ENCODE assay signal across 7 mouse cellular contexts in genomic region chr8:95081650-95082049, GRCm38 (mm10). TPM values are rescaled to one million over a fixed set of nuclear protein-coding genes. Genes with fewer than 3 reads are reported as not detected.
DNase-seq lines count a peak whose midpoint lies in the region; ATAC-seq and TF ChIP-seq lines count a peak whose summit lies in the region.

No protein-coding gene starts in this region.

- peak overlapping the region; percentile 89 for H3K4me2 ChIP-seq in lung, embryonic 15.5 days
- peak overlapping the region; percentile 64 for H3K4me2 ChIP-seq in forebrain, embryonic 14.5 days (ENCODE audit: low read length)
- peak overlapping the region; percentile 94 for H3K4me2 ChIP-seq in liver, postnatal 0 days (ENCODE audit: low read depth, low read length)

- ATAC-seq in lung, embryonic 15.5 days (ENCODE audit: borderline replicate concordance, extremely low read depth, low FRiP score, low TSS enrichment) = no peak
- ATAC-seq in forebrain, embryonic 14.5 days = no peak
- no peak for ATAC-seq in liver, postnatal 0 days

- no peaks in the 10 kb centered on the region for H3K9me3 ChIP-seq in lung, embryonic 15.5 days
- H3K9me3 ChIP-seq in forebrain, embryonic 14.5 days (replicated peaks; ENCODE audit: control insufficient read depth, low read length) = no peaks in the 10 kb centered on the region
- H3K9me3 ChIP-seq in liver, postnatal 0 days (ENCODE audit: low read length) = no peaks in the 10 kb centered on the region

- peak overlapping the region; percentile 79 for H3K9ac ChIP-seq in lung, embryonic 15.5 days
- H3K9ac ChIP-seq in forebrain, embryonic 14.5 days (ENCODE audit: low read length) = peak overlapping the region; percentile 84
- H3K9ac ChIP-seq in liver, postnatal 0 days (replicated peaks) = peak overlapping the region; percentile 74

- WGBS in lung, embryonic 15.5 days = 7% methylated on average over 11 of the region's 11 CpGs
- 6% methylated on average over 11 of the region's 11 CpGs for WGBS in forebrain, embryonic 14.5 days
- 10% methylated on average over 11 of the region's 11 CpGs for WGBS in liver, postnatal 0 days (ENCODE audit: insufficient replicate concordance)

- no peaks in the 10 kb centered on the region for H3K27me3 ChIP-seq in lung, embryonic 15.5 days
- H3K27me3 ChIP-seq in forebrain, embryonic 14.5 days (replicated peaks; ENCODE audit: control insufficient read depth, insufficient read depth, low read length) = no peaks in the 10 kb centered on the region
- no peaks in the 10 kb centered on the region for H3K27me3 ChIP-seq in liver, postnatal 0 days (ENCODE audit: insufficient read depth, low read length)

- peak overlapping the region; percentile 94 for H3K4me3 ChIP-seq in lung, embryonic 15.5 days
- peak overlapping the region; percentile 81 for H3K4me3 ChIP-seq in brown adipose tissue, adult 24 weeks (ENCODE audit: insufficient read depth, low read depth, low read length)
- peak overlapping the region; percentile 82 for H3K4me3 ChIP-seq in forebrain, embryonic 14.5 days (ENCODE audit: low read depth, low read length)
- peak overlapping the region; percentile 71 for H3K4me3 ChIP-seq in liver, postnatal 0 days (ENCODE audit: low read depth, low read length)

- DNase-seq in lung, postnatal 4 days = no peak
- no peak for DNase-seq in forebrain, embryonic 14.5 days (ENCODE audit: low spot score)
- peak; percentile 33 for DNase-seq in liver, postnatal 0 days
- no peak for DNase-seq in right cerebral cortex, postnatal 25 days
- DNase-seq in frontal cortex, postnatal 36 days (ENCODE audit: low spot score in 2 of 2) = no peak

- H3K27ac ChIP-seq in lung, embryonic 15.5 days = 0 out of 2 replicates have a peak overlapping the region, but pooled peaks have one; percentile 75
- H3K27ac ChIP-seq in brown adipose tissue, adult 24 weeks (replicated peaks; ENCODE audit: low read depth, low read length) = no peak overlapping the region
- no peak overlapping the region for H3K27ac ChIP-seq in forebrain, embryonic 14.5 days (ENCODE audit: low read depth, low read length)
- H3K27ac ChIP-seq in liver, postnatal 0 days (ENCODE audit: low read depth) = peak overlapping the region; percentile 67

- TF ChIP-seq EP300 in liver, postnatal 0 days (IDR thresholded peaks at IDR 0.05; ENCODE audit: low read depth) = no peak

- peaks cover 9% of the 10 kb centered on the region for H3K4me1 ChIP-seq in lung, embryonic 15.5 days
- H3K4me1 ChIP-seq in brown adipose tissue, adult 24 weeks (ENCODE audit: control insufficient read depth, insufficient read depth, insufficient read length, low read length) = no peaks in the 10 kb centered on the region
- H3K4me1 ChIP-seq in forebrain, embryonic 14.5 days (ENCODE audit: control insufficient read depth, insufficient read depth, low read length) = peaks cover 10% of the 10 kb centered on the region
- peaks cover 10% of the 10 kb centered on the region; the same call in 1 of the 2 replicates for H3K4me1 ChIP-seq in liver, postnatal 0 days (ENCODE audit: insufficient read depth)

- no peaks in the 10 kb centered on the region for H3K36me3 ChIP-seq in lung, embryonic 15.5 days
- peaks cover 23% of the 10 kb centered on the region for H3K36me3 ChIP-seq in forebrain, embryonic 14.5 days (ENCODE audit: control insufficient read depth, insufficient read depth, low read length)
- no peaks in the 10 kb centered on the region; the same call in 1 of the 2 replicates for H3K36me3 ChIP-seq in liver, postnatal 0 days (replicated peaks; ENCODE audit: insufficient read depth, low read length)

- TF ChIP-seq CTCF in liver, postnatal 0 days (IDR thresholded peaks at IDR 0.05; ENCODE audit: low read depth) = no peak

RNA-seq across cellular contexts. Expression of gene Katnb1, which starts 0.7 kb away (rescaled TPM):
- polyA plus RNA-seq in lung, embryonic 15.5 days (2015; fragmentation: Nextera tagmentation; extraction: Ambion mirVana) = 19.4 and 22.6 TPM in 2 replicates
- 4.7 and 6.2 TPM in 2 replicates for polyA plus RNA-seq in brown adipose tissue, adult 24 weeks (2012; ENCODE audit: insufficient read depth, insufficient read length, missing spikeins)
- 26.2 and 37.0 TPM in 2 replicates for polyA plus RNA-seq in forebrain, embryonic 14.5 days (2014; fragmentation: Nextera tagmentation; extraction: Ambion mirVana)
- polyA plus RNA-seq in liver, postnatal 0 days (2015; fragmentation: Nextera tagmentation; extraction: Ambion mirVana) = 4.7 and 5.1 TPM in 2 replicates

RNA-seq across cellular contexts. Expression of gene Drc7, which starts 26.7 kb away (rescaled TPM):
- 0.61 and 0.83 TPM in 2 replicates for polyA plus RNA-seq in lung, embryonic 15.5 days (2015; fragmentation: Nextera tagmentation; extraction: Ambion mirVana)
- not detected in 2 replicates for polyA plus RNA-seq in brown adipose tissue, adult 24 weeks (2012; ENCODE audit: insufficient read depth, insufficient read length, missing spikeins)
- 0.71 and 1.2 TPM in 2 replicates for polyA plus RNA-seq in forebrain, embryonic 14.5 days (2014; fragmentation: Nextera tagmentation; extraction: Ambion mirVana)
- 0.21 and 0.28 TPM in 2 replicates for polyA plus RNA-seq in liver, postnatal 0 days (2015; fragmentation: Nextera tagmentation; extraction: Ambion mirVana)

Comparison
In these comparisons a context has a peak if more than half of its experiments do, and no peak if none do; other contexts are left out.
1. H3K27ac ChIP-seq: peak in lung, embryonic 15.5 days (single experiment) and liver, postnatal 0 days (single experiment); none in brown adipose tissue, adult 24 weeks (single experiment) and forebrain, embryonic 14.5 days (single experiment).
2. Peak in every context shown above with its lines, with median percentiles within 50 percentile points of each other: H3K4me2 ChIP-seq, H3K4me3 ChIP-seq and H3K9ac ChIP-seq.